Mouse (Mus musculus) heart, postnatal 0 days (tissue): ENCODE measurements around the gene Ccnl2. TPM values are rescaled to one million over a fixed set of nuclear protein-coding genes. Genes with fewer than 3 reads are reported as not detected.

Experiments used
- ATAC-seq: fragments of 200-750 bp; cut with Nextera tagmentation; 2 replicates; pipeline ENCODE4 v1.8.0; 2017; ENCODE audit warnings: low read depth, moderate number of reproducible peaks, moderate library complexity; ENCODE audit not compliant: insufficient read depth
- DNase-seq: peaks from one replicate; pipeline ENCODE4 v3.0.0-alpha.2; 2016; ENCODE audit warnings: low spot score
- H3K27ac ChIP-seq: fragments of 300-500 bp; sonication (generic); 2 replicates; pipeline ENCODE4 v1.5.1; 2014; ENCODE audit warnings: low read depth, mild to moderate bottlenecking
- H3K27me3 ChIP-seq: fragments of 300-500 bp; sonication (generic); 2 replicates; pipeline ENCODE4 v1.6.1; 2014; ENCODE audit warnings: low read length, mixed read lengths; ENCODE audit not compliant: control insufficient read depth, insufficient read depth
- H3K36me3 ChIP-seq: fragments of 300-500 bp; sonication (generic); replicated peaks from 2 replicates; pipeline ENCODE4 v1.6.1; 2014; ENCODE audit warnings: low read length, mixed read lengths; ENCODE audit not compliant: control insufficient read depth, insufficient read depth
- H3K4me1 ChIP-seq: fragments of 300-500 bp; sonication (generic); 2 replicates; pipeline ENCODE4 v1.6.1; 2014; ENCODE audit warnings: antibody characterized with exemption; ENCODE audit not compliant: control insufficient read depth, insufficient read depth
- H3K4me2 ChIP-seq: fragments of 300-500 bp; sonication (generic); 2 replicates; pipeline ENCODE4 v1.6.1; 2014; ENCODE audit warnings: low read depth, mild to moderate bottlenecking, low read length, moderate library complexity
- H3K4me3 ChIP-seq: fragments of 300-500 bp; sonication (generic); 2 replicates; pipeline ENCODE4 v1.5.1; 2014; ENCODE audit warnings: low read depth, low read length
- H3K9ac ChIP-seq: fragments of 300-500 bp; sonication (generic); replicated peaks from 2 replicates; pipeline ENCODE4 v1.6.1; 2014; ENCODE audit warnings: low read depth, low read length, mixed read lengths
- H3K9me3 ChIP-seq: fragments of 300-500 bp; sonication (generic); replicated peaks from 2 replicates; pipeline ENCODE4 v1.6.1; 2016; ENCODE audit warnings: low read length; ENCODE audit not compliant: control insufficient read depth
- CTCF ChIP-seq: IDR thresholded peaks from 2 replicates; pipeline ENCODE4 v1.5.1; 2016; ENCODE audit warnings: antibody characterized with exemption, control low read depth, low read depth
- EP300 ChIP-seq: IDR thresholded peaks from 2 replicates; pipeline ENCODE4 v1.6.1; 2016; ENCODE audit warnings: antibody characterized with exemption, low read depth
- WGBS: fragments of 180-500 bp; shearing (Covaris S2); extraction: QIAGEN DNeasy Blood & Tissue Kit; methylation state at CpG from one replicate; pipeline ENCODE4 v1.1.7; 2014; 5-methylcytosine and 5-hydroxymethylcytosine counted together
- polyA plus RNA-seq: library from polyadenylated mRNA; unstranded; fragments of >200 nt; fragmentation: Nextera tagmentation; extraction: Ambion mirVana; gene quantifications from 2 replicates; pipeline ENCODE4 v1.2.1, GENCODE M21; 2015
- total RNA-seq: library from RNA; depleted of rRNA; stranded (reverse); fragments of >200 nt; gene quantifications from 2 replicates; pipeline ENCODE4 v1.2.3, GENCODE M21; 2014; ENCODE audit warnings: low replicate concordance

The Ccnl2 gene
- total and polyA plus RNA-seq, 2 experiments from 2014 or later = 80.7 to 83.0 TPM

GRCm38 (mm10) chr4:155832321-155832720, 20.0 kb downstream of the Ccnl2 start:
- Histone ChIP-seq H3K9me3 (no peaks in the 10 kb centered on the region), H3K4me1 (peaks cover 6% of the 10 kb centered on the region), H3K4me3 (peak overlapping the region; percentile 72), H3K27ac (peak overlapping the region; percentile 86; the same call in 1 of the 2 replicates), H3K27me3 (no peaks in the 10 kb centered on the region), H3K36me3 (peaks cover 15% of the 10 kb centered on the region), H3K4me2 (peak overlapping the region; percentile 86), H3K9ac (peak overlapping the region; percentile 81)
- ATAC-seq (no peak), DNase-seq (no peak)
- TF ChIP-seq EP300 = no peak
- no peak for TF ChIP-seq CTCF
- 45% methylated on average over 10 of the region's 10 CpGs for WGBS

DNA sequence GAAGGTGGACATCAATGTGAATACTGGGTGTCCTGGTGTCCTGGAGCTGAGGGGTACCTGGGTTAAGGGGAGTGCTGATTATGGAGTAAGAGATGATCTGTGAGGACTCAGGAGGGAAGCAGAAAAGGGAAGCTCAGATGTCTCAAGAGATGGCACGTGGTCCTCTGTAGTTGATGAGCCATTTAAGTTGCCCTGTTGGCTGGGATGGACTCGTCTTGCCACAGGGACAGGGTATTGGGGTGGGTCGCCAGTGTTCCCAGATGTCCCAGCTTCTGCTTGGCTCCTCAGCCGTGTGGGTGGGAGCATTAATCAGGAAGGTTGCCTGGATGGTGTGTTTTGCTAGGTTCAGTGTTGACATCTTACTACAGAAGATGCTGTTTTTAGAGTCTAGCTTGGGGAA, 20.9 kb downstream of the Ccnl2 start:
- peaks cover 11% of the 10 kb centered on the region for H3K4me1 ChIP-seq
- H3K27ac ChIP-seq = no peak overlapping the region
- DNase-seq (no peak), ATAC-seq (no peak)
- H3K36me3 ChIP-seq = peaks cover 8% of the 10 kb centered on the region; the same call in 1 of the 2 replicates
- 83% methylated on average over 4 of the region's 4 CpGs for WGBS
- no peak overlapping the region for H3K4me2 ChIP-seq
- no peaks in the 10 kb centered on the region for H3K9me3 ChIP-seq
- TF ChIP-seq CTCF = no peak
- no peak for TF ChIP-seq EP300
- H3K27me3 ChIP-seq = no peaks in the 10 kb centered on the region
- no peak overlapping the region for H3K4me3 ChIP-seq
- H3K9ac ChIP-seq = no peak overlapping the region

DNA sequence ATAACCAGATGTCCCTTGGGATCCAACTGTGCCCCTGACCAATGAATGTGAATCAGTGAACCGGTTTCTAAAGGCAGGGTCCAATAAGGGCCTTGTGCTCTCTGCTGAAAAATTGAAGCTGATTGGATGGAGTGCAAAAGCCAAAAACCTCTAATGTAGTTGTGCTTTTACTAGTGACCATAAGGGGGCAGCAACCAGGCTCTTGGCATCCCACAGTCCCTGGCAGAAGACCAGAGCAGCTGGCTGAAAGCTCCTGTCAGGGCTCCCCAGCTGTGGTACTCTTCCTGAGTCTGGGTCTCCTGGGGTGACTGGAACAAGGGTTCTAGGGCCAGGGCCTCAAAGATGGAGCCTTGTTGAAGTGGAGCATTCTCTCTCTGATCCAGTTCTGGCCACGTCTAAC, 21.5 kb downstream of the Ccnl2 start:
- H3K9ac ChIP-seq = no peak overlapping the region
- 11% methylated on average over 2 of the region's 2 CpGs for WGBS
- H3K4me2 ChIP-seq = no peak overlapping the region
- peaks cover 4% of the 10 kb centered on the region; the same call in 1 of the 2 replicates for H3K36me3 ChIP-seq
- H3K27me3 ChIP-seq = no peaks in the 10 kb centered on the region
- peak overlapping the region; percentile 72 for H3K27ac ChIP-seq
- H3K9me3 ChIP-seq = no peaks in the 10 kb centered on the region
- H3K4me1 ChIP-seq = peaks cover 14% of the 10 kb centered on the region
- peak; percentile 21; the same call in 1 of the 2 replicates for ATAC-seq
- TF ChIP-seq CTCF = peak; percentile 76
- TF ChIP-seq EP300 = no peak
- no peak overlapping the region for H3K4me3 ChIP-seq
- DNase-seq = peak; percentile 85

GRCm38 (mm10) chr4:155837404-155838010, 25.2 kb downstream of the Ccnl2 start:
- DNase-seq (no peak), ATAC-seq (peak; percentile 12; the same call in 1 of the 2 replicates)
- Histone ChIP-seq H3K27ac (peak overlapping the region; percentile 84), H3K36me3 (peaks cover 4% of the 10 kb centered on the region; the same call in 1 of the 2 replicates), H3K9me3 (no peaks in the 10 kb centered on the region), H3K4me2 (no peak overlapping the region), H3K4me3 (no peak overlapping the region), H3K4me1 (peaks cover 16% of the 10 kb centered on the region), H3K27me3 (0 out of 2 replicates have a peak, but pooled peaks cover 6% of the 10 kb centered on the region), H3K9ac (no peak overlapping the region)
- 0 out of 2 replicates have a peak, but pooled peaks have one; percentile 15 for TF ChIP-seq EP300
- TF ChIP-seq CTCF = no peak
- WGBS = 44% methylated on average over 11 of the region's 11 CpGs

- H3K9ac ChIP-seq = no peak overlapping the region
- TF ChIP-seq EP300 (no peak), CTCF (no peak)
- peaks cover 16% of the 10 kb centered on the region; the same call in 1 of the 2 replicates for H3K4me1 ChIP-seq
- H3K9me3 ChIP-seq = no peaks in the 10 kb centered on the region
- H3K27ac ChIP-seq = peak overlapping the region; percentile 84
- H3K36me3 ChIP-seq = no peaks in the 10 kb centered on the region
- ATAC-seq (peak; percentile 2; the same call in 1 of the 2 replicates), DNase-seq (peak; percentile 43)
- H3K4me2 ChIP-seq = no peak overlapping the region
- no peak overlapping the region for H3K4me3 ChIP-seq
- 36% methylated on average over 8 of the region's 8 CpGs for WGBS
- 0 out of 2 replicates have a peak, but pooled peaks cover 6% of the 10 kb centered on the region for H3K27me3 ChIP-seq
Measured at GRCm38 (mm10) chr4:155838187-155839153, 26.2 kb downstream of the Ccnl2 start.
